Mouse (Mus musculus) erythroblast, adult 5-6 weeks (primary cell): ENCODE measurements around the gene Gpatch8. TPM values are rescaled to one million over a fixed set of nuclear protein-coding genes. Genes with fewer than 3 reads are reported as not detected.

Experiments
- ATAC-seq: replicated peaks from 2 replicates; pipeline ENCODE4 v1.8.0; 2016; ENCODE audit warnings: moderate number of reproducible peaks, mild to moderate bottlenecking, moderate TSS enrichment, inconsistent platforms; ENCODE audit not compliant: poor library complexity, low FRiP score, severe bottlenecking
- total RNA-seq, 2 experiments: library from RNA; stranded (forward) in 1 of 2; stranded (reverse) in 1 of 2; fragments of 150-400 nt in 1 of 2; fragments of 200-764, 138-1000 nt in 1 of 2; gene quantifications; 2 replicates each; pipeline versions ENCODE4 v1.2.3 to v1.2.4; 2015 to 2017; ENCODE audit warnings: low replicate concordance in 2 of 2

The Gpatch8 gene
- total RNA-seq, 2 experiments from 2014 or later: 32.3 to 59.6 TPM

- ATAC-seq: no peak
These were observed 117.7 kb downstream of the Gpatch8 start for GRCm38 (mm10) chr11:102438212-102439092.

GRCm38 (mm10) chr11:102437120-102438061 is 118.8 kb downstream of the Gpatch8 start:
- no peak for ATAC-seq

GRCm38 (mm10) chr11:102436471-102436790 is 119.8 kb downstream of the Gpatch8 start:
- ATAC-seq: no peak

GRCm38 (mm10) chr11:102435754-102436470 is 120.3 kb downstream of the Gpatch8 start:
- no peak for ATAC-seq

- ATAC-seq: no peak
These were observed 121.1 kb downstream of the Gpatch8 start for GRCm38 (mm10) chr11:102434816-102435705.

GRCm38 (mm10) chr11:102434406-102434805 is 121.8 kb downstream of the Gpatch8 start:
- ATAC-seq: peak; percentile 64

- ATAC-seq: no peak
These were observed 122.3 kb downstream of the Gpatch8 start for GRCm38 (mm10) chr11:102433866-102434265.

GRCm38 (mm10) chr11:102432896-102433295 is 123.3 kb downstream of the Gpatch8 start:
- no peak for ATAC-seq

GRCm38 (mm10) chr11:102432115-102432843 is 123.9 kb downstream of the Gpatch8 start:
- ATAC-seq: no peak

GRCm38 (mm10) chr11:102431728-102432114 is 124.5 kb downstream of the Gpatch8 start:
- no peak for ATAC-seq

- peak; percentile 58 for ATAC-seq
These were observed 125.1 kb downstream of the Gpatch8 start for GRCm38 (mm10) chr11:102431018-102431645.

- ATAC-seq: peak; percentile 87
These were observed 125.8 kb downstream of the Gpatch8 start, which contains the start of gene Grn for GRCm38 (mm10) chr11:102430121-102431017. Gene Grn (plus strand): TSS chr11:102430315.

GRCm38 (mm10) chr11:102429551-102429950 is 126.6 kb downstream of the Gpatch8 start:
- ATAC-seq: no peak

- ATAC-seq: no peak
These were observed 127.1 kb downstream of the Gpatch8 start for GRCm38 (mm10) chr11:102428981-102429540.
